Mouse (Mus musculus) forebrain, embryonic 10.5 days (tissue): ENCODE data around the gene Itfg1. TPM values are rescaled to one million over a fixed set of nuclear protein-coding genes. Genes with fewer than 3 reads are reported as not detected.
"Not testable (repeated sequence)": the region's sequence is repeated elsewhere in the genome, so short reads cannot be mapped to it uniquely, and the experiment has no call there.

Experiments
- DNase-seq: peaks from one replicate; pipeline ENCODE4 v3.0.0-alpha.2; 2017; ENCODE audit warnings: low spot score; ENCODE audit errors: extremely low spot score
- H3K27ac ChIP-seq: fragments of 300-500 bp; sonication (generic); 2 replicates; pipeline ENCODE4 v1.5.1; 2016; ENCODE audit warnings: mild to moderate bottlenecking
- H3K27me3 ChIP-seq: fragments of 300-500 bp; sonication (generic); 2 replicates; pipeline ENCODE4 v1.6.1; 2016; ENCODE audit warnings: mild to moderate bottlenecking; ENCODE audit not compliant: poor library complexity, severe bottlenecking
- H3K36me3 ChIP-seq: fragments of 300-500 bp; sonication (generic); replicated peaks from 2 replicates; pipeline ENCODE4 v1.6.1; 2016; ENCODE audit warnings: mild to moderate bottlenecking, moderate library complexity
- H3K4me1 ChIP-seq: fragments of 300-500 bp; sonication (generic); 2 replicates; pipeline ENCODE4 v1.6.1; 2016
- H3K4me3 ChIP-seq: fragments of 300-500 bp; sonication (generic); 2 replicates; pipeline ENCODE4 v1.5.1; 2016; ENCODE audit warnings: mild to moderate bottlenecking, moderate library complexity
- H3K9me3 ChIP-seq: fragments of 300-500 bp; sonication (generic); 2 replicates; pipeline ENCODE4 v1.6.1; 2016; ENCODE audit warnings: mild to moderate bottlenecking, moderate library complexity
- WGBS: fragments of 180-500 bp; shearing (Covaris S2); methylation state at CpG from one replicate; pipeline ENCODE4 v1.1.7; 2016; 5-methylcytosine and 5-hydroxymethylcytosine counted together
- polyA plus RNA-seq: library from polyadenylated mRNA; unstranded; fragments of >200 nt; fragmentation: Nextera tagmentation; extraction: Ambion mirVana; gene quantifications from 2 replicates; pipeline ENCODE4 v1.2.1, GENCODE M21; 2016

The Itfg1 gene
- polyA plus RNA-seq, result 58.4 and 58.8 TPM in 2 replicates

- peak within 1 kb of the TSS; percentile 92 for H3K4me3 ChIP-seq
- H3K4me1 ChIP-seq, result peaks cover 26% of the 10 kb centered on the region
- peak; percentile 94 for DNase-seq
- no peaks in the 10 kb centered on the region for H3K27me3 ChIP-seq
- WGBS, result under 1% methylated on average over 54 of the region's 54 CpGs
- H3K27ac ChIP-seq, result peak within 1 kb of the TSS; percentile 97
- peaks cover 18% of the 10 kb centered on the region for H3K36me3 ChIP-seq
- no peaks in the 10 kb centered on the region for H3K9me3 ChIP-seq
Measured at GRCm38 (mm10) chr8:85840657-85841488, at the start of gene Itfg1, which contains the start of gene Phkb. Itfg1 (minus strand) TSS chr8:85840921. Phkb (plus strand) TSS chr8:85840959.

GRCm38 (mm10) chr8:85884811-85885210 is 44.1 kb upstream of the Itfg1 start:
- no peak for DNase-seq
- 94% methylated on average over 3 of the region's 3 CpGs for WGBS

GRCm38 (mm10) chr8:85879624-85880023 is 38.9 kb upstream of the Itfg1 start:
- no peaks in the 10 kb centered on the region for H3K27me3 ChIP-seq
- H3K4me1 ChIP-seq, result no peaks in the 10 kb centered on the region
- peaks cover 36% of the 10 kb centered on the region for H3K36me3 ChIP-seq
- no peak overlapping the region for H3K27ac ChIP-seq
- no peak for DNase-seq
- 95% methylated on average over 7 of the region's 7 CpGs for WGBS
- H3K4me3 ChIP-seq, result no peak overlapping the region
- no peaks in the 10 kb centered on the region for H3K9me3 ChIP-seq

More at GRCm38 (mm10) chr8:85884811-85885210, 44.1 kb upstream of the Itfg1 start:
- no peaks in the 10 kb centered on the region for H3K4me1 ChIP-seq
- no peak overlapping the region for H3K27ac ChIP-seq
- H3K27me3 ChIP-seq, result no peaks in the 10 kb centered on the region
- H3K4me3 ChIP-seq, result no peak overlapping the region
- no peaks in the 10 kb centered on the region for H3K9me3 ChIP-seq
- peaks cover 41% of the 10 kb centered on the region for H3K36me3 ChIP-seq

DNA sequence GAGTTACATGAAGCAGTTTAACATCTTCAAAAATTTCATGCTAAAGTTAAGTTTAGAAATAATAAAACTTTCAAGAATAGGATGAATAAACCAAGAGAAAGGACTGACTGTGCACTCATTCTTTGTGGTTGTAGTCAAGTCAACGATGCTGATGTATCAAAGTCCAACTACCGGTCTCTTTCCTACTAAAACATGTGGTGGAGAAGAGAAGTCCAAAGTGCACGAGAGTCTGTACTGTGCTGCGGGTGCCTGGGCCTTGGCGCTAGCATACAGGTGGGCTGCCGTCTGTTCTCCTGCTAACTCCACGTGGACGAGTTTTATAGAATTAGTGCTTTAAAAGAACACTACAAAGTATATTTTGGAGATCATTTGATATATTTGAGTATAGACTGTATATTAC is 37.3 kb upstream of the Itfg1 start:
- H3K27me3 ChIP-seq, result no peaks in the 10 kb centered on the region
- DNase-seq, result no peak
- 94% methylated on average over 8 of the region's 8 CpGs for WGBS

GRCm38 (mm10) chr8:85871660-85872059 is 30.9 kb upstream of the Itfg1 start:
- H3K9me3 ChIP-seq, result no peaks in the 10 kb centered on the region
- no peak overlapping the region for H3K27ac ChIP-seq
- DNase-seq, result no peak
- 82% methylated on average over 2 of the region's 2 CpGs for WGBS
- no peaks in the 10 kb centered on the region for H3K36me3 ChIP-seq
- no peaks in the 10 kb centered on the region for H3K27me3 ChIP-seq
- no peak overlapping the region for H3K4me3 ChIP-seq
- H3K4me1 ChIP-seq, result no peaks in the 10 kb centered on the region

More for the DNA sequence above, 37.3 kb upstream of the Itfg1 start:
- H3K36me3 ChIP-seq, result peaks cover 30% of the 10 kb centered on the region
- no peak overlapping the region for H3K4me3 ChIP-seq
- no peak overlapping the region for H3K27ac ChIP-seq
- H3K4me1 ChIP-seq, result no peaks in the 10 kb centered on the region
- H3K9me3 ChIP-seq, result no peaks in the 10 kb centered on the region

DNA sequence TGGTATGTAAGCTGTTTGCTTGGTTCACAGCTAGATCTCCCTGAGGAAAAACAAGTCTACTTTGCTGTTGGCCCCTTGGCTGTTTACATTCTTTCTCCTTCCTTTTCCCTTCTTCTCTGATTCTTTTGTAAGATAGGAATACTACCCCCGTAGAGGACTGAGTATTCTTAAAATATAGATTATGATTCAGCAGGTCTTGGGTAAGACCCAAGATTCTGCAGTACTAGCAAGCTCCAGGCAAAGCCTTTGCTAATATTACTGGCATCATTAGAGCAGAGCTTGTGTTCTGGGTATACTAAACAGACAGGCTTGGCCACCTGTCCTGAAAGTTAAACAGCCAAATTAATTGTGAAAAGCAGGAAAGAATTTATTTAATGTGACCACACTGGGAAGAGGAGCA is 21.7 kb upstream of the Itfg1 start:
- Histone ChIP-seq H3K27ac (no peak overlapping the region), H3K4me3 (no peak overlapping the region), H3K9me3 (no peaks in the 10 kb centered on the region), H3K36me3 (no peaks in the 10 kb centered on the region), H3K27me3 (no peaks in the 10 kb centered on the region), H3K4me1 (0 out of 2 replicates have a peak, but pooled peaks cover 1% of the 10 kb centered on the region)
- 83% methylated on average over 1 of the region's 1 CpGs for WGBS
- DNase-seq, result no peak

- no peak for DNase-seq
- Histone ChIP-seq H3K4me1 (0 out of 2 replicates have a peak, but pooled peaks cover 5% of the 10 kb centered on the region), H3K36me3 (no peaks in the 10 kb centered on the region), H3K9me3 (no peaks in the 10 kb centered on the region), H3K27me3 (no peaks in the 10 kb centered on the region), H3K4me3 (no peak overlapping the region), H3K27ac (no peak overlapping the region)
- 76% methylated on average over 5 of the region's 5 CpGs for WGBS
Measured at GRCm38 (mm10) chr8:85860612-85861011, 19.9 kb upstream of the Itfg1 start.

GRCm38 (mm10) chr8:85857227-85857896 is 16.6 kb upstream of the Itfg1 start:
- 49% methylated on average over 11 of the region's 11 CpGs for WGBS
- DNase-seq, H3K4me3 ChIP-seq, H3K27me3 ChIP-seq, H3K9me3 ChIP-seq, H3K4me1 ChIP-seq, H3K27ac ChIP-seq: not testable (repeated sequence)
- peaks cover 22% of the 10 kb centered on the region for H3K36me3 ChIP-seq

GRCm38 (mm10) chr8:85854220-85855123 is 13.8 kb upstream of the Itfg1 start:
- H3K27ac ChIP-seq, result no peak overlapping the region
- H3K9me3 ChIP-seq, result no peaks in the 10 kb centered on the region
- H3K36me3 ChIP-seq, result peaks cover 31% of the 10 kb centered on the region
- H3K4me1 ChIP-seq, result 0 out of 2 replicates have a peak, but pooled peaks cover 5% of the 10 kb centered on the region
- no peaks in the 10 kb centered on the region for H3K27me3 ChIP-seq
- 90% methylated on average over 19 of the region's 19 CpGs for WGBS
- no peak overlapping the region for H3K4me3 ChIP-seq
- DNase-seq, result no peak

- H3K9me3 ChIP-seq, result no peaks in the 10 kb centered on the region
- no peak for DNase-seq
- H3K27me3 ChIP-seq, result no peaks in the 10 kb centered on the region
- no peak overlapping the region for H3K27ac ChIP-seq
- H3K4me3 ChIP-seq, result no peak overlapping the region
- H3K4me1 ChIP-seq, result peaks cover 18% of the 10 kb centered on the region
- H3K36me3 ChIP-seq, result peaks cover 9% of the 10 kb centered on the region
Measured at GRCm38 (mm10) chr8:85845887-85846286, 5.2 kb upstream of the Itfg1 start.

DNA sequence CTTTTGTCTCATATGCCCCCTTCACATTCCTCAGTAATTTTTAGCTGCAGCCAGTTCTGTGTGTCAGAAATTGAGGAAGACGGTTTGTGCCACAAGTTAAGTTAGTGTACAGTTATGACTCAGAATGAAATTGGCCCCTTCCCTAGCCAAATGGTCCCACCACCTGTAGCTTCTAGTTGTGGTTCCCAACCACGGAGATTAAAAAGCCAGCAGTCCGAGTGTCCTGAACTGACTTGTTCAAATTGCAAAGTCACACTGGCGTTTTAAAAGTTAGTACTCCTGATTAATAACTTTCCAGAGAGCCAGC is 721 bp upstream of the Itfg1 start:
- H3K4me1 ChIP-seq, result peaks cover 26% of the 10 kb centered on the region
- 18% methylated on average over 4 of the region's 4 CpGs for WGBS
- H3K36me3 ChIP-seq, result peaks cover 17% of the 10 kb centered on the region
- H3K27ac ChIP-seq, result peak overlapping the region; percentile 97
- H3K4me3 ChIP-seq, result peak overlapping the region; percentile 92
- H3K9me3 ChIP-seq, result no peaks in the 10 kb centered on the region
- DNase-seq, result no peak
- no peaks in the 10 kb centered on the region for H3K27me3 ChIP-seq

DNA sequence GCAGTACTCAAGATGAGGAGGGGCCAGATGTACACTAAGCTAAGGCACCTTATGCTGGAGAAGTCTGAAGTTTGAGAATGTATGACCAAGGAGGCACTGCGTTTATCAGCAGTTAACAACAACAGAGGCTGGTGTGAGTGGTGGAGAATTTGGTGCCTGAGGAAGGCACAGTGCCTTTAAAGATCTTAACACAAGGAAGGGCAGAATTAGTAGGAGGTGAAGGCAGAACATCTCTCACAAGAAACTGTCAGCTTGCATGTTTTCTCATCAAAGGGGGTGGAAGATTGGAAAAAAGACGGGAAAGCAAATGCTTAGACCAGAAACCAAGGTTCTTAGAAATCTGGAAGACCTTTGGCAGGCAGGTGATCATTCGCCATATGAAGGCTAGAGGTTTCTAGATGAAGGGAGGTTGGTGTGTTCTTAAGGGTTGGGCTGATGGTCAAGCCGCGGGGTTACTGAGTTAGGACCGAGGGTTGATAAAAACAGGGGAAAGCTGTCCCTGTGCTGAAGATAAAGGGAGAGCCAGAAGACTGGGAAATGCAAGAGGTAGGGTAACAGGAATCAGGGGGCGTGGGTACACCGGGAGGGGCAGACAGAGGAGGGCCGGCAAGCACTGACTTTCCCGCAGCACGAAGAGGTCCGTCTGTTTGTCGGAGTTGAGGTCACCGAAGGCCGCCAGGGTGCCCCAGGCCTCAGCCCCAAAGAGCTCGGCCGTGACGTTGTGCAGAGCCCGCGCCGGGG is 635 bp downstream of the Itfg1 start:
- Histone ChIP-seq H3K9me3 (no peaks in the 10 kb centered on the region), H3K36me3 (peaks cover 26% of the 10 kb centered on the region), H3K27ac (peak overlapping the region; percentile 97), H3K4me1 (peaks cover 26% of the 10 kb centered on the region), H3K4me3 (peak overlapping the region; percentile 92), H3K27me3 (no peaks in the 10 kb centered on the region)
- 1% methylated on average over 21 of the region's 21 CpGs for WGBS
- no peak for DNase-seq
